Mouse (Mus musculus) adrenal gland, adult 2 months (tissue): ENCODE data around the gene Fam72a. TPM values are rescaled to one million over a fixed set of nuclear protein-coding genes. Genes with fewer than 3 reads are reported as not detected.

ENCODE experiments used
- DNase-seq: peaks from one replicate; pipeline ENCODE4 v3.0.0; 2021
- long read RNA-seq: library from polyadenylated mRNA; stranded (forward); transcript quantifications from one replicate; pipeline ENCODE4 v2.0.0, GENCODE M21; 2021
- polyA plus RNA-seq: library from polyadenylated mRNA; depleted of rRNA; stranded (reverse); fragments of >200 nt; gene quantifications from 2 replicates; pipeline ENCODE4 v1.2.3, GENCODE M21; 2012; rRNA removed
- total RNA-seq, 2 experiments: library from RNA; stranded (reverse); gene quantifications; 2 replicates each; pipeline ENCODE4 v1.2.3; 2021

Gene Fam72a
- total RNA-seq (under 1 TPM; 0.79 to 0.92 TPM), polyA plus RNA-seq (0.07 and 0.16 TPM in 2 replicates)
- long read RNA-seq, partial matches to known transcripts = 0 of 1 reads
- long read RNA-seq, other reads (novel, unspliced or antisense) = 0 of 1 reads

- peak; percentile 99 for DNase-seq
Measured at GRCm38 (mm10) chr1:131527281-131528080, at the start of gene Fam72a, which contains the start of gene Srgap2. TSS of gene Fam72a (plus strand) at chr1:131527903. TSS of gene Srgap2 (minus strand) at chr1:131527352.

GRCm38 (mm10) chr1:131478770-131479305, 48.9 kb upstream of the Fam72a start:
- no peak for DNase-seq

- no peak for DNase-seq
Measured at GRCm38 (mm10) chr1:131481391-131481790, 46.3 kb upstream of the Fam72a start.

GRCm38 (mm10) chr1:131482242-131482641, 45.5 kb upstream of the Fam72a start:
- peak; percentile 18 for DNase-seq

- no peak for DNase-seq
Measured at GRCm38 (mm10) chr1:131486094-131486850, 41.4 kb upstream of the Fam72a start.

- no peak for DNase-seq
Measured at GRCm38 (mm10) chr1:131489312-131489711, 38.4 kb upstream of the Fam72a start.

GRCm38 (mm10) chr1:131491579-131491978, 36.1 kb upstream of the Fam72a start:
- DNase-seq = no peak

GRCm38 (mm10) chr1:131492360-131492759, 35.3 kb upstream of the Fam72a start:
- no peak for DNase-seq

GRCm38 (mm10) chr1:131493966-131494898, 33.5 kb upstream of the Fam72a start:
- DNase-seq = peak; percentile 33

- no peak for DNase-seq
Measured at GRCm38 (mm10) chr1:131498231-131498630, 29.5 kb upstream of the Fam72a start.

- DNase-seq = no peak
Measured at GRCm38 (mm10) chr1:131501681-131502080, 26.0 kb upstream of the Fam72a start.

- no peak for DNase-seq
Measured at GRCm38 (mm10) chr1:131511131-131511530, 16.6 kb upstream of the Fam72a start.

- DNase-seq = peak; percentile 14
Measured at GRCm38 (mm10) chr1:131511661-131512500, 15.8 kb upstream of the Fam72a start.

- DNase-seq = no peak
Measured at GRCm38 (mm10) chr1:131513136-131513535, 14.6 kb upstream of the Fam72a start.

GRCm38 (mm10) chr1:131514197-131514596, 13.5 kb upstream of the Fam72a start:
- DNase-seq = no peak

- DNase-seq = no peak
Measured at GRCm38 (mm10) chr1:131516588-131516987, 11.1 kb upstream of the Fam72a start.

GRCm38 (mm10) chr1:131523794-131524193, 3.9 kb upstream of the Fam72a start:
- DNase-seq = peak; percentile 15

GRCm38 (mm10) chr1:131525101-131525585, 2.6 kb upstream of the Fam72a start:
- DNase-seq = peak; percentile 60

GRCm38 (mm10) chr1:131525586-131526271, 2.0 kb upstream of the Fam72a start:
- peak; percentile 68 for DNase-seq
